Mouse (Mus musculus) heart, postnatal 36 days (tissue): ENCODE measurements around the gene Gpx3. TPM values are rescaled to one million over a fixed set of nuclear protein-coding genes. Genes with fewer than 3 reads are reported as not detected.
A peak's percentile ranks its signal among the peaks of the same experiment; 100 is the strongest.
"Not testable (repeated sequence)": the region's sequence is repeated elsewhere in the genome, so short reads cannot be mapped to it uniquely, and the experiment has no call there.

Source experiments
- DNase-seq, 2 experiments: peaks; one replicate each; pipeline ENCODE4 v3.0.0; 2021 to 2022
- intact Hi-C: fragments of 180-260 bp; cut with DNase I; formaldehyde crosslinking; loops from one replicate; pipeline ENCODE4 v1.15.1; 2025
- total RNA-seq, 2 experiments: library from RNA; stranded (reverse); gene quantifications; 2 replicates each; pipeline ENCODE4 v1.2.3; 2021

Gene Gpx3
- total RNA-seq, 2 experiments from 2014 or later, result 189 to 218 TPM

DNA sequence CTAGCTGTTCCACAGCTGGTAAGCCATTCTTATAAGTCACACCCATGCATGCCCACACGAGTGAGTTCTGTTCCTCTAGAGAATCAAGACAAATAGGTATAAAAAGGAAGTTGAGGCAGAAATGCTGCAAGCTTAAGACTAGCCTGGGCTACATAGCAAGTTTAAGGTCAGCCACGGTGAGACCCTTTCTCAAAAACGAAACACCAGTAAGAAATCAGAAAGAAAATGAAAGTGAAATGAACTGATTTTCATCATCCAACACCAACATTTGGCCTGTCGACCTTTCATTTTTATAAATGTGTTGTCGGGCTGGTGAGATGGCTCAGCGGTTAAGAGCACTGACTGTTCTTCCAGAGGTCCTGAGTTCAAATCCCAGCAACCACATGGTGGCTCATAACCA lies 23.4 kb upstream of the Gpx3 start:
- intact Hi-C loops, result loop anchor here (1.0 to 5.0 kb wide), 3 partner anchors 50 to 208 kb away; no protein-coding TSS in a partner anchor
- DNase-seq, result no peak

DNA sequence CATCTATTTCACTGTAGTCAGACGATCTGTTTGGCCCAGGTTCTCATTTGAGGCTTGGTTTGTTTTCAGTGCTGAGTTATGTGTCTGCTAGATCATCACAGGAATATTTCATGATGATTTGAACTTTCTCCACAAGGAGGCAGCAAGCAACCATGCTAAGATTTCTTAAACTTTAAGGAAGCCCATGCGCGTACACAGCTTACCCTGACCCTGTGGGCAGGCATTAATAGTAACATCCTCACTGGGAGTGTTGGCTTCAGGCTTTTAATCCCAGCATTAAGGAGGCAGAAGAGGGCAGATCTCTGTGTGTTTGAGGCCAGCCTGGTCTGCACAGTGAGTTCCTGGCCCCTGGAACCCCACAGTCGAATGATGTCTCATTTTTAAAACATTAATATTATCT lies 22.8 kb upstream of the Gpx3 start:
- peak in 1 of 2 experiments; percentile 62 for DNase-seq
- intact Hi-C loops, result loop anchor here (1.0 to 5.0 kb wide), 3 partner anchors 50 to 208 kb away; no protein-coding TSS in a partner anchor

DNA sequence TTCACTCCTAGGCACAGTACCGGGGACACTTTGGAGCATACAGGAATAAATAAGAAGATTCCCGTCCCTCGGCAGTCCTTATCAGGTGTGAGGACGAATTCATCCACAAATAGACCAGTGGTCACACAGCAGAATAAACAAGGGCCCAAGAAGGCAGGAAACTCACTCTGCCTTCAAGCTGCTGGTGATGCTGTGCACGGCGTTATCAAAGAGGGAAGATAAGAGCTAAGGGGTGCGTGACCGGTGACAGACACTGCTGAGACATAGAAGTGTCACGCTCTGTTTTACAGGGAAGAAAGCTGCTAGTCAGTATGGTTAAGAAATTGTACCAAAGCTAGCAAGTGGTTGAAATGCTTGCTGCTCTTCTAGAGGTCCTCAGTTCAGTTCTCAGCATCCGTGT lies 22.3 kb upstream of the Gpx3 start:
- no peak for DNase-seq
- intact Hi-C loops, result loop anchor here (1.0 to 5.0 kb wide), 4 partner anchors 49 to 207 kb away; no protein-coding TSS in a partner anchor

DNA sequence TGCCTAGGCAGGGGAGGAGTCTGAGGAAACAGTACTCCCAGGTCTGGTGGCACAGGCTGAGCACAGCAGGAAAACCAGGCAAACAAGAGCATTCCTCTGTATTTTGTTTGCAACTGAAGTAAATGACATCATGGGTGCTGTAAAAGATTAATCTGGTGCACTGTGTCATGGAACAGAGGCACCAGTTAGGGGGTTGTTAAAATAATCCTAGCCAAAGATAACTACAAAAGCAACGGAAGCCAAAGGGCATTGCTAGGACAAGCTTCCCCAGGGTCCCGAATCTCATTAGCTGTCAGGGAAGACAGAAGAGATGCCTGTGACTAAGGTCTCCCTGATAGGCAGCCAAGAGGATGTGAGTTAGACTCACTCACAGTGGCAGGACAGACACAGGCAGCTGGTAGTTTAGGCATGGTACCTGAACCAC lies 21.2 kb upstream of the Gpx3 start:
- intact Hi-C loops, result loop anchor here (5.0 kb wide), 1 partner anchor 156 kb away; no protein-coding TSS in a partner anchor
- DNase-seq, result no peak

DNA sequence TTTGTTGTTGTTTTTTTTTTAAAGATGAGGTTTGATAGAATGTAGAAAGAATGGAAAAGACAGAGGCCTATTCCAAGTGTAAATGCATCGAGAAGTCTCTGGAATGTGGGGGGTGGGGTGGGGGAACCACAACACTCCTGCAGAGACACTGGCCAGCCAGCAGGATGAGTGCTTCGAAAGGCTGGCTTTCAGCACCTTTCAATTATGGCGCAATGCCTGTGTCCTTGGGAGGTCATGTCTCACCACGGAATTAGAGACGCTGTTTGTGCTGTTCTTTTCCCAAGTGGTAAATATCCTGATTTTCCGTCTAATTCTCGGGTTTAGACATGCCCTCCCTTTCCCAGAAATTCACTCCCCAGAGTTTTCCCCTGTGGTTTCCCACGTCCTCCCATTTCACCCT lies 19.6 kb upstream of the Gpx3 start:
- peak; percentile 67 to 69 for DNase-seq
- intact Hi-C loops, result loop anchor here (5.0 kb wide), 1 partner anchor 155 kb away; no protein-coding TSS in a partner anchor

DNA sequence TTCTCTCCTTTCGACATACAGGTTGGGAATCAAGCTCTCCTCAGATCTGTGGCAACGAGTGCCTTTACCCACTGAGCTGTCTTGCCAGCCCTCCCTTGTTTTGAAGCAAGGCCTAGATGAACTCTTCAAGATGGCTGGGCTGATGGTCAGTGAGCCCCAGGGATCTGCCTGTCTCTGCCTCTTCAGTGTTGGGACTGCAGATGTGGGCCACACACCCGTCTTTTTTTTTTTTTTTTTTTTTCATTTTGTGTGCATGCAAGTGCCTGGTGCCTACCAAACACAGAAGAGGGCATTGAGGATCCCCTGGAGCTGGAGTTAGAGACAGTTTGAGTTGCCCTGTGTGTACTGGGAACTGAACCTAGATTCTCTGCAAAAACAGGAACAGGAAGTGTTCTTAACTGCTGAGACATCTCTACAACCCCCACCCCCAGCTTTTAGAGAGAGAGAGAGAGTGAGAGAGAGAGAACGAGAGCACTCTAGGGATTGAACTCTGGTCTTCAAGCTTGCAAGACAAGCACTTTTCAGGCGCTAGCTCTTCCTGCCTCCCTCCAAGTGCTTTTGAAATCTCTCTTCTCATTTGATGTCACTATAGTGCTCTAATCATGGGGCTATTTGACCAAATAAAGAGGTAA lies 17.9 kb upstream of the Gpx3 start:
- no peak for DNase-seq
- intact Hi-C loops, result loop anchor here (5.0 kb wide), 1 partner anchor 153 kb away; no protein-coding TSS in a partner anchor

DNA sequence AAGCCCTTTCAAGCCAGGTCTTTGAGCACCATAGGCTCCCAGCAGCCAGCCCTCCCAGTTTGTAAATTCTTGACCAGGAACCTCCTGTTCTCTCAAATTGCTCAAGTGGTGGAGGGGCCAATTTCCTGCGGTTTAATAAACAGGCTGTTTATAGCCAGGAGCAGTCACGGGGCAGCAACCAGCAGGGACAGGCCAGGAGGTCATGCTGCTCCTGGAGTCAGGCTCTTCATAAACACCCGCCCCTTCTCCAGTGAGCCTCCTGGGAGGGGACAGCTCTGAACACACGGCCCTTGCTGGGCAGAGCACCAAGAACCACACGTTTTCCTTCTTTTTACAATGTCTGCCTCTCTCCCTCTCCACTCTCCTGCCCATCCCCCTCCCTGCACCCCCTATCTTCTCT lies 17.3 kb upstream of the Gpx3 start:
- peak; percentile 67 to 70 for DNase-seq
- intact Hi-C loops, result loop anchor here (5.0 kb wide), 1 partner anchor 152 kb away; no protein-coding TSS in a partner anchor

DNA sequence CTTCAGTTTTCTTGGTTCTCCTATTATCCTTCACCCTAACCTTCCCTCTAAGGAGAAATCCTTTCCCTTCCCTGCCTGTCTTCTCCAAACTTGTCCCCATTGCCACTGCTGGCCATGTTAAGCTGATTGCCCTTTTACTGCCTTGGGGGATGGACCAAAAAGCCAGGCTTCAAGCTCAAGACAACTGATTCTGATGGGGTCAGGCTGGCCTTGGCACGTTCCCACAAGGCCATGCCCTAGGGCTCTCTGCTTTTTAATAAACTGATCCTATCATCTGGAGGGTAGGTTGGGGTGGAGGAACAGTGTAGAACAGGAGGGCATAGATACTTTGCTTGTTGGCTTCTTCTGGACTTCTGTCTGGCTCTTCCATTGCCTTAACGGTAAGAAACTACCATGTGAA lies 16.8 kb upstream of the Gpx3 start:
- intact Hi-C loops, result no loop called here
- no peak for DNase-seq

DNA sequence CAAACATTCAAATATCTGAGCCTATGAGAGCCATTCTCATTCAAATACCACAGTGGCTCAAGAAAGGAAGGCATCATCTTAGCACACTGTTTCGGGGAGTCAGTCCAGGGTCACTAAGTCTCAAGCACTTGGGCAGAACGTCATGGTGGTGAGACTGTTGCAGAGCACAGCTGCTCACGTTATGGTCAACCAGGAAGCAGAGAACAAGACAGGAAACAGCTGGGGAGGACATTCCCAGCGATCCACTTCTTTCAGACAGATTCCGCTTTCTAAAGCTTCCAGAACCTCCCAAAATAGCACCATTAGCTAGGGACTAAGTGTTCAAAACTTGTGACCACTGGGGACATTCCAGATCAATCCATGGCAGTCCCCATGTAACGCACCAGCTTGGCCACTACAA lies 14.3 kb upstream of the Gpx3 start:
- intact Hi-C loops, result no loop called here
- DNase-seq, result no peak

DNA sequence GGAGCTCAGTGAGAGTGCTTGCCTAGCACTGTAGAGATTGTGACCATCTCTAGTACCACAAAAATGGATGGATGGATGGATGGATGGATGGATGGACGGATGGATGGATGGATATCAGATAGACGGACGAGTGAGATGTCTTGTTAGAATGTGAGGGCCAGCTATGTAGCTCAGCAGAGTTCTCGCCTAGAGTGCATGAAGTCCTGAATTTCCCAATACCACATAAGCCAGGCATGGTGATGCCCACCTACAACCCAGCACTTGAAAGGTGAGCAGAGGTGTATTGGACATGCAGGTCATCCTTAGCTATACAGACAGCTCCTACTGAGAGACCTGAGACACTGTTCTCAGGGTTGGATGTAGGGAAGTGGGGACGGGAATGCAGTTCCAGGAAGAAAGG lies 10.9 kb upstream of the Gpx3 start:
- intact Hi-C loops, result no loop called here
- DNase-seq, result no peak

DNA sequence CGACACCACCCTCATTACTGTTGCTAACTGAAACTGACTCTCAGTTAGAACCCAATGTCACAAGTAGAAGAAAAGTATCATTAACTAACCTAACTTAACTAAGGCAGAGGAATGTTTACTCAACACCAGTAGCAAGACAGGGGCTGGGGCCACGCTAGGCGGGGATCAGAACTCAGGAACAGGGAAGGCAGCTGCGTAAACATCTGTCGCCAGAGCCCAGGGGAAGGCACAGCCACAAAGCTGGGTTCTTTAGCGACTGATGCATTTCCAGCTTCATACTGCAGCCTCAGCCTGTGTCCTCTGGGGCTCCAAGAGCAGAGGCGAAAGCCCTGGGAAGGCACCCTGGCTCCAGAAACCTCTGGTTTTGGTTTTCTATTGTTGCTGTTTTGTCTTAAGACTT lies 10.2 kb upstream of the Gpx3 start:
- DNase-seq, result no peak
- intact Hi-C loops, result no loop called here

DNA sequence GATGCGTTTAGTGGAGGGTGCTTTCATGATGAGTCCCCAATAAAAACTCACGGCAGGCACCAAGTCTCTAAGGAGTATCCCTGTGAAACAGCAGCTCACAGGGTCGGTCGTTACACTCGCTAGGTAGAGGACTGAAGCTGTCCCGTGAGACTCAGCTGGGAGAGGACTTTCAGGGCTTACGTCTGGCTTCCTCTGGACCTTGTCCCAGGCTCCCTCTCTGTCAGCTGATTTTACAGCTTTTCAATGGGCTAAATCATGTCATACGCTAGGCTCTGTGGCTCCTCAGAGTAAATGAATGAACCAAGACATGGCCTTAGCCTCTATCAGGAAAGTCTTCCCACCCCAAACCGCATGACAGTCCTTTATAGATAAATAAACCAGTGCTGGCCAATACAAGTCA lies 7.7 kb upstream of the Gpx3 start:
- intact Hi-C loops, result no loop called here
- DNase-seq, result no peak

DNA sequence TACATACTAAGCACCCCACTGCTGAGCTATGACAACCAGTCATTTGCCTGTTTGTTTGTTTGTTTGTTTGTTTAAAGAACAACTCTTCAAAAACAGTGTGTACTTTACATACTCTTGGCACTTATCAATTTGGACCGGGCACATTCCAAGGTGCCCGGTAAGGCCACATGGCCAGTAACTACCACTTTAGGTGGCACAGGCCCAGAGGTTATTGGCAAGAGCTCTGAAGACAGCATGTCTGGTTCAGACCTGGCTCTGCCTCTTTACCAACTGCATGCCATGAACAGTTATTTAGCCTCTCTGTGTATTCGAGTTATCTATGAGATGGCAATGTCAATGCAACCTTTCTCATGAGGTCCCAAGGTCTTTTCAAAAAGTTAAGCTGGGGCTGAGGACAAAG lies 5.6 kb upstream of the Gpx3 start:
- DNase-seq, intact Hi-C loops: not testable (repeated sequence)

DNA sequence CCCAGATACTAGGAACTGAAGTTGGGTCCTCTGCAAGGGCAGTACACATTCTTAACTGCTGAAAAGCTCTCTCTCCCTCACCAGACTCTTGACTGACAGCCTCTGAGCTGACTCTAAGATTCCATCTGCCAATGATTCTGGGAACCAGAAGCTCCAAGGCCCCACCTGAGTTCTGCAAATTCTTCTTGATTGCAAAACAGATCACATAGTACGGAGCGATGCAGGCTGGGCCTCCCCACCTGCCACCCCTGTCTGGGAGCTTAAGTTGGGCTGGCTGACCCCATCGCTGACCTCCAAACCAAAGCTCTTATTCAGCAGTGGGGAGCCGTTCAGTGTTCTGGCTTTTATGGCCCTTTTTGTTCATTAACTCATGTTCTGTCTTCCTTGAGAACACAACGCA lies 4.8 kb upstream of the Gpx3 start:
- intact Hi-C loops, result no loop called here
- no peak for DNase-seq

DNA sequence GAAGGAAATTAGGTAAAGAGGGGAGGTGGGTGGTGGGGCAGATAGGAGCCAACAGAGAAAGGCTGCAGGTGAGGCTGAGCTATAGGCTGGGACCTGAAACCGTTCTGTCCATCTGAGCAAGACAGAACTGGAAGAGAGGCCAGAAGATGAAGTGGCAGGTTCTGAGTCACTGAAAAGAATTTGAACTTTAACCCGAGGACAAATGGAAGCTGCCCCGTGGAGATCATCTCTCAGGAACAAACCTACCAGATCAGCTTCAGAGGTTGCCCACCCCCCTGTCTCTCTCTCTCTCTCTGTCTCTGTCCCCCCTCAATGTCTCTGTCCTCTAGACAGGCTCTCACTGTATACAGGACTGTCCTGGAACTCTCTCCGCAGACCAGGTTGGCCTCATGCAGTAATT lies 2.6 kb upstream of the Gpx3 start:
- DNase-seq, result no peak
- intact Hi-C loops, result no loop called here

DNA sequence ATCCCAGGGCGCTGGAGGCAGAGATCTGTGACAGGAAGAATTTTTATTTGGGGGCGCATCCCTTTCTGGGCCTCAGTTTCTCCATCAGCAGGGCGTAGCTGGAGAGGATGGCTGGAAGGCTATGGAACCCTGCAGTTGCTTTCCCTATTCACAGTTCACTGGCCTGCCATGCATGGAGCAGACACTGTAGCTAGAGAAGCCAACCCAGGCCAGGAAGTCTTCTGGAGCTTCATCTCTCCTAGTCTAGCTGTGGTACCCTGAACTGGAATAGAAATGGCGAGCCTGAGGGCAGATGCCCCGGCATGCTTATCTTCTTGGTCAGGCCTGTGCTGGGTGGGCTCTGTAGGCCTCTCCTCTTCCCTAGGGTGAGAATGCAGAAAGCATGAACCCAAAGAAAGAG lies 1.1 kb downstream of the Gpx3 start:
- no peak for DNase-seq
- intact Hi-C loops, result no loop called here

DNA sequence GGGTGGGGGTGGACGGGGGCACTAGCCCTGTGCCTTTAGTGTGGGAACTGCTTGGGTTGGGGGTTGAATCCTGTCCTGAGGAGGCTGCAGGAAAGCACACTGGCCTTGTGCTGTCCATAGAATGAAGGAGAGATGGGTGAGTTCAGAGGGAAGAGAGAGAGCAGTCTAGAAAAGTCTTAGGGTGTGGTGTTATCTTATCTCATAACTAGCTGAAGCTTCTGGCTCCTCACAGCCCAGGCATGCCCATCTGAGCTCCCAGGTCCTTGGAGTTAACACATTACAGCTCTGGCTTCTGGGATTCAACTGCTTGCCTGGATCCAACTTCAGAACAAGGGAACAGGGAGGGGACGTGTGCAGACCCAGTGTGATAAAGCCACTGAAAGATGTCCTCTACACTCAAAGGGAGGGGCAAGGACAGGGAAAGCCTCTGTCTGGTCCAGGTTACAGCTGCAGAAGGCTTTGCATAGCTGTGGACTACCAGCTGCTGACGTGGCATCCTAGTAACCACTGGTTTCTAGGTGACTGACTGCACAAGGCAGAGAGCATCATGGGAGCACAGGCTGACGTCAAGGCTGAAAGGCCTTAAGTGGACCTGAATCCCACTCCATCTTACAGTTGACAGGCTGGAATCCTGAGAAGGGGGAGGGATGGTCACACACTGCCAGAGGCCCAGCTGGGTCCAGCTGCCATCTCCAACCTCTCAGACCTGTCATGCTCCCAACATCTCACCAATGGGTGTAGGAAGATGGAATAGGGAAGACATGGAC lies 1.9 kb downstream of the Gpx3 start:
- DNase-seq, result peak; percentile 53 to 54
- intact Hi-C loops, result no loop called here

DNA sequence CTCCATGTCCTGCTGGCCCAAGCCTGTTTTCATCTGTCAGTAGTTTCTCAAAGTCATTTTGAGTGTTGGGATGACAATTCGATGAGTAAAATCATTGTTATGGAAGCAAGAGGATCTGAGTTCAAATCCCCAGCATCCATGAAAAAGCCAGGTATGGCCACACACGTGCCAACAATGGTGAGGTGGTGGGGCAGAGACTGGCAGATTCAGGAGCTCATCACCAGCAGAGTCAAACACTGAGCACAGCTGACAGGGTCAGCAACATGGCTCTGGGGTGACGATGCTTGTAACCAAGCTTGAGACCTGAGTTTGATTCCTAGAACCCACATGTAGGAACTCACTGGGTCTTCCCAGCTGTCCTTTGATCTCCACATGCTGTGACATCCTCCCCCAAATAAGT lies 2.8 kb downstream of the Gpx3 start:
- DNase-seq, result no peak
- intact Hi-C loops, result no loop called here

DNA sequence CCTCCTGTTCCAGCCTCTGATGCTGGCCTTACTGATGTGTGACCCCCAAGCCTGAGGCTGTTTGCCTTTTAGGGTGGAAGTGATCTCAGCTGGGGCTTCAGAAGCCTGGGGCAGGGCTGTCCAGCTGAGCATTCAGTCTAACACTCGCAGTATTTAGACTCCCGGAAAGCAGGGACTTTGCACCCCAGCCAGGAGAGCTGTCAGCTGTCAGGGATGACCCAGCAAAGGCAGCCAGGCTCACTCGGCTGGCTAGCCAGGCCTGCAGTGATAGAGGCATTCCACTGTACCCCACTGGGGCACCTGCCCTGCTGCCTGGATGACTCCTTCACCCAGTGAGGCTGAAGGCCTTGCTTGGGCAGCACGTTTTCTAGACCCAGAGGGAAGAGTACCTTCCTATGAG lies 3.7 kb downstream of the Gpx3 start:
- no peak for DNase-seq
- intact Hi-C loops, result no loop called here

DNA sequence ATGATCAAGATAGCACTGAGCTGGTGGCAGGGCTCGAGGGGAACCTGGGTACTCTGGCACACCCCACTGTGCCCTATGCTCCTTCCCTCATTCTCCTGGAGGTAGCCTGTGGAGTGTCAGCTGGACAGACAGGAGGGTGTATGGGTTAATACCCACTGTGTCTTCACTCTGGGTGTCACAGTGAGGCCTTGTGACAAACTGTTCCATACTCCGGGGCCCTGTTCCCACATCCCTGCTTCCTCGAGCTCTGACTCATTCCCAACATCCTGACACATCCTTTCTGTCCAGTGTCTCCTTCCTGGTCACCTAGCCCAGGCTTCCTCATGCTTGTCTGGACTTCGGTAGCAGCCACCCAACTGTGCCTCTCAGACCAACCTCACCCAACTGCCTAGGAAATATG lies 4.2 kb downstream of the Gpx3 start:
- intact Hi-C loops, result no loop called here
- no peak for DNase-seq

DNA sequence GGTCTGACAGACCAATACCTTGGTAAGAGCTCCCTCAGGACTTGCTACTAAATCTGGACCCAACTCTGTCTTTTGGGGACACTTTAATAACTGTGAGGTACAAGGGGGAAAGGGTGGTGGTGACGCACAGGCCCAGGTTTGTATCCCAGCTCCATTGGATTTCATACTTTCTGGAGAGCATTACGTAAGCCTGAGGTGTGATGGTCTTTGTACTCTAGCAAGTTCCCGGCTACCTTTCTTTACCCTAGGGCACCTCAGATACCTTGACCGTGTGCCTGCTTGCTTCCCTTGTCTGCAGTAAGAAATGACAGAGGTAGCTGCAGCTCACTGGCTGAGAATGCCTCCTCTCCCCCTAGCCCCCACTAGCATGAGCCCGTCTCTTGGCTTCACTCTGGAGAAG lies 5.0 kb downstream of the Gpx3 start:
- no peak for DNase-seq
- intact Hi-C loops, result no loop called here

DNA sequence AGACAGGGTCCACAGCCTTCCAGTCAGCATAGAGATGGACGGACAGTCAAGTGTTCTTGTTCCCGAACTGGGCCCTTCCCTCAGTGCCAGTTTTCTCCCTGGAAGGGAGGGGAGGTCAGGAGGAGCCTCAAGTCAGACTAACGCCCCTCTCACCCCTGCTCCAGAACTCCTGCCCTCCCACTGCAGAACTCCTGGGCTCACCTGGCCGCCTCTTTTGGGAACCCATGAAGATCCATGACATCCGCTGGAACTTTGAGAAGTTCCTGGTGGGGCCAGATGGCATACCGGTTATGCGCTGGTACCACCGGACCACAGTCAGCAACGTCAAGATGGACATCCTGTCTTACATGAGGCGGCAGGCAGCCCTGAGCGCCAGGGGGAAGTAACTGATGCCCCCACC lies 7.0 kb downstream of the Gpx3 start:
- no peak for DNase-seq
- intact Hi-C loops, result no loop called here
